Mouse (Mus musculus) testis, adult 2 months (tissue): Measurements from ENCODE around the gene Enho.

Experiments
- CTCF ChIP-seq: fragments of 200-500 bp; IDR thresholded peaks from 2 replicates; pipeline ENCODE4 v1.5.1; 2012; ENCODE audit warnings: low read depth, mild to moderate bottlenecking, inconsistent platforms, low read length, moderate library complexity; ENCODE audit not compliant: control insufficient read depth, insufficient read depth, insufficient replicate concordance
- POLR2A ChIP-seq: fragments of 200-500 bp; IDR thresholded peaks from 2 replicates; pipeline ENCODE4 v1.6.1; 2012; ENCODE audit warnings: low read depth, mild to moderate bottlenecking, inconsistent platforms, low read length, moderate library complexity; ENCODE audit not compliant: control insufficient read depth

DNA sequence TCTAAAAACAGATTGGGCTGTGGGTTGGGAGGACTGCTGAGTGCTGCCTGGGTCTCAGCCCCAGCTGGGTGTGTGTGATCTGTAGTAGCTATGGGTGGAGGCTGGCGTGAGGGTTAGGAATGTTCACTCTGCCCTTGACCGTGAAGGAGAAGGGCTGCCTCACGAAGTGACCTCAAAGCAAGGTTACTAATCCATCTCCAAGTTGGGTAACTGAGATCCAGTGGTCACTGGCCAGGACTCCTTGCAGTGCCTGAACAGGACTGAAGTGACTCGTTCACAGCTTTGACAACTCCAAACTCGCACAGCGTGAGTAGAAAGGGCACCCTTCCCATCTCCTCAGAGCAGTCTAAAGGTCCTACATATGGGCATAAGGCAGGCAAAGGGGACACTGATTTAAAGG lies 38.7 kb upstream of the Enho start:
- TF ChIP-seq POLR2A (no peak), CTCF (no peak)
